Mouse (Mus musculus) gastrocnemius, adult 8-10 months (tissue): ENCODE data around the gene Tex11. TPM values are rescaled to one million over a fixed set of nuclear protein-coding genes. Genes with fewer than 3 reads are reported as not detected.

Experiments used
- total RNA-seq, 4 experiments: library from RNA; stranded (reverse); gene quantifications; 2 replicates each; pipeline ENCODE4 v1.2.4; 2022

Tex11 gene
- total RNA-seq, 4 experiments from 2014 or later, result not detected

Other genes with a start within 250 kb of the Tex11 start
- not detected for gene Slc7a3, start 26.4 kb upstream of the Tex11 start, total RNA-seq
- 10 to 100 TPM; 28.5 to 35.0 (median 33.6) TPM for gene Snx12, start 162.9 kb upstream of the Tex11 start, total RNA-seq
- 100 to 1,000 TPM; 131 to 157 (median 141) TPM for gene Foxo4, start 194.9 kb upstream of the Tex11 start, total RNA-seq
- gene Gm614, start 204.3 kb upstream of the Tex11 start, total RNA-seq, result not detected
- gene Il2rg, start 208.6 kb upstream of the Tex11 start, total RNA-seq, result 1 to 10 TPM in 2 of 4 experiments, under 1 TPM in 2; 0.87 to 1.4 (median 1.0) TPM
- gene Gm20489, start 209.4 kb upstream of the Tex11 start, total RNA-seq, result not detected
- gene Med12, start 214.4 kb upstream of the Tex11 start, total RNA-seq, result 10 to 100 TPM; 12.0 to 19.1 (median 14.3) TPM
- under 1 TPM in 2 of 4 experiments, not detected in 2; 0.03 to 0.18 TPM for gene Nlgn3, start 239.5 kb upstream of the Tex11 start, total RNA-seq